Mouse (Mus musculus): ENCODE measurements around the gene Zfp385b. TPM values are rescaled to one million over a fixed set of nuclear protein-coding genes. Genes with fewer than 3 reads are reported as not detected.

Gene Zfp385b
- polyA plus RNA-seq, 1 experiment: 0.28 TPM

GRCm38 (mm10) chr2:77419476-77419875 is 400.0 kb downstream of the Zfp385b start:
- Histone ChIP-seq H3K79me2 (ENCODE audit: control insufficient read depth, insufficient read depth) (no peaks in the 10 kb centered on the region), H3ac (ENCODE audit: control insufficient read depth, insufficient read length) (no peak overlapping the region)
- TF ChIP-seq E2F4 (IDR thresholded peaks at IDR 0.05; ENCODE audit: insufficient read depth) (no peak), POLR2A (IDR thresholded peaks at IDR 0.05; ENCODE audit: insufficient read length, low read depth) (no peak), POLR2AphosphoS2 (IDR thresholded peaks at IDR 0.05; ENCODE audit: insufficient read length, low read depth) (no peak), TCF12 (IDR thresholded peaks at IDR 0.05; ENCODE audit: insufficient read depth, poor library complexity, severe bottlenecking) (no peak), SRF (IDR thresholded peaks at IDR 0.05; ENCODE audit: control insufficient read depth, insufficient read length, low read depth) (no peak), MYOG (IDR thresholded peaks at IDR 0.05; ENCODE audit: control insufficient read depth in 1 of 3, insufficient read depth in 1 of 3, insufficient read length in 2 of 3, low read depth in 2 of 3) (no peak), MAX (IDR thresholded peaks at IDR 0.05; ENCODE audit: low read depth) (no peak), USF1 (IDR thresholded peaks at IDR 0.05; ENCODE audit: low read depth) (no peak), MYOD1 (IDR thresholded peaks at IDR 0.05; ENCODE audit: control insufficient read depth in 1 of 3, insufficient read length in 2 of 3, low read depth in 2 of 3) (no peak), REST (IDR thresholded peaks at IDR 0.05; ENCODE audit: insufficient read depth, insufficient read length) (no peak), TCF3 (IDR thresholded peaks at IDR 0.05; ENCODE audit: insufficient read length, low read depth) (no peak), CEBPB (IDR thresholded peaks at IDR 0.05; ENCODE audit: insufficient read depth, poor library complexity, severe bottlenecking) (no peak)

GRCm38 (mm10) chr2:77418078-77418477 is 401.4 kb downstream of the Zfp385b start:
- H3K36me3 ChIP-seq (ENCODE audit: control insufficient read depth, insufficient read depth): no peaks in the 10 kb centered on the region
- H3K4me3 ChIP-seq: no peak overlapping the region
- no peaks in the 10 kb centered on the region for H3K79me2 ChIP-seq (ENCODE audit: control insufficient read depth, insufficient read depth)
- no peak overlapping the region for H3ac ChIP-seq (ENCODE audit: control insufficient read depth, insufficient read length)
- no peak overlapping the region for H3K4me2 ChIP-seq (ENCODE audit: low read depth)
- TF ChIP-seq CEBPB (IDR thresholded peaks at IDR 0.05; ENCODE audit: insufficient read depth, poor library complexity, severe bottlenecking) (no peak), MAX (IDR thresholded peaks at IDR 0.05; ENCODE audit: low read depth) (no peak), USF1 (IDR thresholded peaks at IDR 0.05; ENCODE audit: low read depth) (no peak), POLR2A (IDR thresholded peaks at IDR 0.05; ENCODE audit: insufficient read length, low read depth) (no peak), E2F4 (IDR thresholded peaks at IDR 0.05; ENCODE audit: insufficient read depth) (no peak), REST (IDR thresholded peaks at IDR 0.05; ENCODE audit: insufficient read depth, insufficient read length) (no peak), TCF3 (IDR thresholded peaks at IDR 0.05; ENCODE audit: insufficient read length, low read depth) (no peak), MYOG (IDR thresholded peaks at IDR 0.05; ENCODE audit: control insufficient read depth in 1 of 3, insufficient read depth in 1 of 3, insufficient read length in 2 of 3, low read depth in 2 of 3) (no peak), POLR2AphosphoS2 (IDR thresholded peaks at IDR 0.05; ENCODE audit: insufficient read length, low read depth) (no peak), MYOD1 (IDR thresholded peaks at IDR 0.05; ENCODE audit: control insufficient read depth in 1 of 3, insufficient read length in 2 of 3, low read depth in 2 of 3) (no peak), SRF (IDR thresholded peaks at IDR 0.05; ENCODE audit: control insufficient read depth, insufficient read length, low read depth) (no peak), TCF12 (IDR thresholded peaks at IDR 0.05; ENCODE audit: insufficient read depth, poor library complexity, severe bottlenecking) (no peak)
- H3K27me3 ChIP-seq (ENCODE audit: control insufficient read depth, insufficient read depth, insufficient read length): peaks cover 17% of the 10 kb centered on the region

More at GRCm38 (mm10) chr2:77419476-77419875, 400.0 kb downstream of the Zfp385b start:
- no peak overlapping the region for H3K4me3 ChIP-seq
- peaks cover 21% of the 10 kb centered on the region for H3K27me3 ChIP-seq (ENCODE audit: control insufficient read depth, insufficient read depth, insufficient read length)
- no peak overlapping the region for H3K4me2 ChIP-seq (ENCODE audit: low read depth)
- no peaks in the 10 kb centered on the region for H3K36me3 ChIP-seq (ENCODE audit: control insufficient read depth, insufficient read depth)

GRCm38 (mm10) chr2:77412171-77412570 is 407.3 kb downstream of the Zfp385b start:
- TF ChIP-seq TCF12 (IDR thresholded peaks at IDR 0.05; ENCODE audit: insufficient read depth, poor library complexity, severe bottlenecking): no peak
- TF ChIP-seq MAX (IDR thresholded peaks at IDR 0.05; ENCODE audit: low read depth): no peak
- no peak for TF ChIP-seq CEBPB (IDR thresholded peaks at IDR 0.05; ENCODE audit: insufficient read depth, poor library complexity, severe bottlenecking)
- no peak for TF ChIP-seq TCF3 (IDR thresholded peaks at IDR 0.05; ENCODE audit: insufficient read length, low read depth)
- no peak for TF ChIP-seq POLR2AphosphoS2 (IDR thresholded peaks at IDR 0.05; ENCODE audit: insufficient read length, low read depth)
- no peak for TF ChIP-seq USF1 (IDR thresholded peaks at IDR 0.05; ENCODE audit: low read depth)
- no peak for TF ChIP-seq MYOD1 (IDR thresholded peaks at IDR 0.05; ENCODE audit: control insufficient read depth in 1 of 3, insufficient read length in 2 of 3, low read depth in 2 of 3)
- no peak for TF ChIP-seq REST (IDR thresholded peaks at IDR 0.05; ENCODE audit: insufficient read depth, insufficient read length)
- TF ChIP-seq MYOG (IDR thresholded peaks at IDR 0.05; ENCODE audit: control insufficient read depth in 1 of 3, insufficient read depth in 1 of 3, insufficient read length in 2 of 3, low read depth in 2 of 3): no peak
- no peak for TF ChIP-seq E2F4 (IDR thresholded peaks at IDR 0.05; ENCODE audit: insufficient read depth)
- TF ChIP-seq SRF (IDR thresholded peaks at IDR 0.05; ENCODE audit: control insufficient read depth, insufficient read length, low read depth): no peak
- TF ChIP-seq POLR2A (IDR thresholded peaks at IDR 0.05; ENCODE audit: insufficient read length, low read depth): no peak
- Histone ChIP-seq H3K79me2 (ENCODE audit: control insufficient read depth, insufficient read depth) (no peaks in the 10 kb centered on the region), H3K4me3 (no peak overlapping the region), H3K4me2 (ENCODE audit: low read depth) (no peak overlapping the region), H3K36me3 (ENCODE audit: control insufficient read depth, insufficient read depth) (no peaks in the 10 kb centered on the region), H3ac (ENCODE audit: control insufficient read depth, insufficient read length) (no peak overlapping the region), H3K27me3 (ENCODE audit: control insufficient read depth, insufficient read depth, insufficient read length) (peaks cover 7% of the 10 kb centered on the region)

- Histone ChIP-seq H3K36me3 (ENCODE audit: control insufficient read depth, insufficient read depth) (no peaks in the 10 kb centered on the region), H3K4me2 (ENCODE audit: low read depth) (no peak overlapping the region), H3K79me2 (ENCODE audit: control insufficient read depth, insufficient read depth) (no peaks in the 10 kb centered on the region), H3K4me3 (no peak overlapping the region), H3ac (ENCODE audit: control insufficient read depth, insufficient read length) (no peak overlapping the region), H3K27me3 (ENCODE audit: control insufficient read depth, insufficient read depth, insufficient read length) (peaks cover 5% of the 10 kb centered on the region)
- TF ChIP-seq MYOD1 (IDR thresholded peaks at IDR 0.05; ENCODE audit: control insufficient read depth in 1 of 3, insufficient read length in 2 of 3, low read depth in 2 of 3) (no peak), POLR2A (IDR thresholded peaks at IDR 0.05; ENCODE audit: insufficient read length, low read depth) (no peak), TCF3 (IDR thresholded peaks at IDR 0.05; ENCODE audit: insufficient read length, low read depth) (no peak), REST (IDR thresholded peaks at IDR 0.05; ENCODE audit: insufficient read depth, insufficient read length) (no peak), TCF12 (IDR thresholded peaks at IDR 0.05; ENCODE audit: insufficient read depth, poor library complexity, severe bottlenecking) (no peak)
Measured at GRCm38 (mm10) chr2:77411612-77412011, 407.8 kb downstream of the Zfp385b start.
